Mouse (Mus musculus) T-helper 2 cell (primary cell): ENCODE results near the gene Prr5.

Experiments used
- in situ Hi-C: fragments of 300-600 bp; cut with MboI, MseI; formaldehyde crosslinking; loops from one replicate; pipeline ENCODE4 v1.15.1; 2025; ENCODE audit warnings: high pct_unique_total_duplicates

Prr5 gene

GRCm38 (mm10) chr15:84679090-84679489 is 9.7 kb downstream of the Prr5 start:
- in situ Hi-C loops, result no loop called here

GRCm38 (mm10) chr15:84679794-84680193 is 10.4 kb downstream of the Prr5 start:
- in situ Hi-C loops, result no loop called here

GRCm38 (mm10) chr15:84680545-84681454 is 11.4 kb downstream of the Prr5 start:
- in situ Hi-C loops, result no loop called here

DNA sequence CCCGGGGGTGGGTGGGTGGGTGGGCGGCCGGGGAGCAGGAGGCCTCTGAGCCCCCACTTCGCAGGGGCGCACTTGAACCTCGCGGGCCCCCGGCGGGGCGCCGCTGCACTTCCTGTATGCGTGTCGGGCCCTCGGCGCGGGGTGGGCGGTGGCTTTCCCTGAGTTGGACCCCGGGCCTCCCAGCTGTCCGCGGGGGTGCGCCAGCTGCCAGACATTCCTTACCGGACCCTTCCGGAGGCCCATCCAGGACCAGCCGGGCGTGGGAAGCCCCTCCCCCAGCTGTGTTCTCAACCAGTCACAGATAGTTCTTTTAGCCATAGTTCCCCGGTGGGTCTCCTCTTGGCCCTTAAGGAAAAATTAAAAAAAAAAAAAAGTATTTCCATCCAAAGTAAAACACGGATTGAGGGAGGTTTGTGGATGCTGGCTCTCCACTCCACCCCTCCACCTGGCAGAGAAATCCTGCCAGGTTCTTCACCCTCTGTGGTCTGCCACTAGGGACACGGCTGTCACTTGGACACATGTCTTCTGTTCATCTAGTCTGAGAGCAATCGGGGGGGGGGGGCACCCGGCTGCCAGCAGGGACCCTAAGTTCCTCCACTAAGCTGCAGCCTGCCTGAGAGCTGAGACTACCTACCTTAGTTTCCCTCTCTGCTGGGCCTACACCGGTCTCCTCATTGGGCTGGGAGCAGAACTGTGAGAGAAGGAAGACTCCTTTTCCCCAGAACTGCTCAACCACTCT is 12.2 kb downstream of the Prr5 start:
- in situ Hi-C loops, result no loop called here

GRCm38 (mm10) chr15:84682206-84682605 is 12.8 kb downstream of the Prr5 start:
- in situ Hi-C loops, result no loop called here

- in situ Hi-C loops, result no loop called here
Measured at GRCm38 (mm10) chr15:84682821-84683220, 13.4 kb downstream of the Prr5 start.

- in situ Hi-C loops, result no loop called here
Measured at GRCm38 (mm10) chr15:84684520-84684919, 15.1 kb downstream of the Prr5 start.

GRCm38 (mm10) chr15:84685417-84685816 is 16.0 kb downstream of the Prr5 start:
- in situ Hi-C loops, result no loop called here

DNA sequence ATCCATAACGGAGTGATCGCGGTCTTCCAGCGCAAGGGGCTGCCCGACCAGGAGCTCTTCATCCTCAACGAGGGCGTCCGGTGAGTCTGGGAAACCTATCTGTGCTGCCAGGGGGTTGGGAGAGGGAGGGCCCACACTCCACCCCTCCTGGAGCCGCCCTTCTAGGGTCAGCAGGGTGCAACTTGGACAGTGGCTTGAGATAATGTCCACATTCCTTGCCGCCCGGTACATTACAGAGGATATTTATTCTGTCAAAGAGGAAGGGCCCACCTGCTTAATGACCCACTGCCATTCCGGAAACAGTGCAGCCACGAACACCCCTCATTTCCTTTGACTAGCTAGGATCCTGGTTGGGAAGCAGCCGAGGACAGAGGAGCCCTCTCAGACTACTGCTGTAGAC is 18.5 kb downstream of the Prr5 start:
- in situ Hi-C loops, result no loop called here

DNA sequence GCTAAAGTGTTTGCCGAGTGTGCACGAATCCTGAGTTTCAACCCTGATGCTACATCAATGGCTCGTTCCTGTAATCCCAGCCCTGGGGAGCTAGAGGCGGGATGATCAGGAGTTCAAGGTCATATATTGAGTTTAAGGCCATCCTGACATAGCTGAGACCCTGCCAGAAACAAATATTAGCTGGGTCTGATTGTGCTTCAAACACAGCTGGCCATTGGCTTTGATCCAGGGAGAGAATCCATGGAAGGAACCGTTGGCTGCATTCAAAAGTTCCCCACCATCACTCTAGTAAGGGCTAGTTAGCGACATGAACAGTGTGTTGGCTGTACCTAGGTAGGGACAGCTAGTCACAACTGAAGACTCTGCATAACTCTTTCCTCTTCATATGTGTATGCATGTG is 19.9 kb downstream of the Prr5 start:
- in situ Hi-C loops, result no loop called here

- in situ Hi-C loops, result no loop called here
Measured at GRCm38 (mm10) chr15:84691513-84691912, 22.1 kb downstream of the Prr5 start.

DNA sequence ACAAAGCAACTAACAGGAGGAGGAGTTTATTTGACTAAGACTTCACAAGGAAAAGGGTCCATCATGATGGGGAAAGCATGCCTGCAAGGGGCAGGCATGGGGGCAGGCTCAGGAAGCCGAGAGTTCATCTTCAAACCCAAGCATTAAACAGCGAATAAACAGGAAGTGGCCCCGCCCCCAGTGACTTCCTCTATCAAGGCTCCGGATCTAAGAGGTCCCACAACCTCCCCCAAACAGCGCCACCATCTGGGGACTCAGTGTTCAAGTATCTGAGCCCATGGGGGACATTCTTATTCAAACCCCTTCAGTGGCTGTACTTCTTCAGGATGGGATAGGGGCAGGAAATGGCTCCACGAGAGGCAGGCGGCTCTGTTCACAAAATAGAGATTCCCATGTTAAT is 23.2 kb downstream of the Prr5 start:
- in situ Hi-C loops, result no loop called here

- in situ Hi-C loops, result no loop called here
Measured at GRCm38 (mm10) chr15:84696021-84696420, 26.6 kb downstream of the Prr5 start.

- in situ Hi-C loops, result no loop called here
Measured at GRCm38 (mm10) chr15:84697611-84698011, 28.2 kb downstream of the Prr5 start.

- in situ Hi-C loops, result no loop called here
Measured at GRCm38 (mm10) chr15:84698189-84698588, 28.8 kb downstream of the Prr5 start.

DNA sequence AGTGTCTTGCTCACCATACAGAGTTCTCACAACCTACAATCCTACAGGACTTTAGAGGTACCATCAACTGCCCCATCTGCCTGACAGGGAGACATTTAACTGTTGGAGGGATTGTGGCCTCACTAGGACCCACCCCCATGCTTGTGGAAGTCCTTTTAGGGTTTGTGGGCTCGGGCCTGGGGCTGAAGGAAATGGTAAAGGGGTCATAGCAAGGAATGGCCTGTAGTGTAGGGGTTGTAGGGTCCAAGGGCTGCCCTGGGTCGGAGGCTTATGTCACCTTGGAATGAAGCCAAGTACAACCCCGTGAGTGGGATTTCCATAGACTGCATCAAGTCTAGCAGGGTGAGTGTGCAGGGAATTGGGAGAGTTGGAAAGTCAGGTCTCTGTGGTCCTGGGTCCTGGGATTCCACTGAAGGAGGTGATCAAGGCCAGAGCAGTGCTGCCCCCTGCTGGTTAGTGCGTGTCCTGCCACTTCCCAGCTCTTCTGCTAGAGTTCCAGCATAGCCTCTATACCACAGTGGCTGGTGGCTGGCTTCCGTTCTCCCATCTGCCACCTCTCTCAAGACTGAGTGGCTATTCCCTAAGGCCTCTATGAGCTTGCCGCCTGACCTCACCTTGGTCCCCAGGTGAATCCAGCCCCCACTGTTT is 30.9 kb downstream of the Prr5 start:
- in situ Hi-C loops, result no loop called here

DNA sequence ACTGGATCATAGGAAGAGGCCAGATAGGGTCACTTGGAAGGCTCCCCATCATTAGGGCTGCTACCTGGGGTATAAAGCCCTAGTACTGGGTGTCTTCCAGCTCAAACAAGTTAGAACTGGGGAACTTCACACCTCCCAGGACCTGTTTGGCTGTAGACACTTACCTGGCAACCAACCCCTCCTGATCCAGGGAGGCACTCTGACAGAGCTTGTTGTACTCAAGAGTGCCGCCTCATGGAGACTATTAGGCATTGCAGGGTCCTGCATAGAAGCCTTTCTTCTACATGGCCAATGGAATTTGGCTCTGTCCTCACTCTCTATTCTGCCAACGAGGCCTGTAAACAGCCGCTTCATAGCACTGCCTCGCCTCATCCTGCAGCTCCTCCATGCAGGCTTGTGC is 32.5 kb downstream of the Prr5 start:
- in situ Hi-C loops, result no loop called here

DNA sequence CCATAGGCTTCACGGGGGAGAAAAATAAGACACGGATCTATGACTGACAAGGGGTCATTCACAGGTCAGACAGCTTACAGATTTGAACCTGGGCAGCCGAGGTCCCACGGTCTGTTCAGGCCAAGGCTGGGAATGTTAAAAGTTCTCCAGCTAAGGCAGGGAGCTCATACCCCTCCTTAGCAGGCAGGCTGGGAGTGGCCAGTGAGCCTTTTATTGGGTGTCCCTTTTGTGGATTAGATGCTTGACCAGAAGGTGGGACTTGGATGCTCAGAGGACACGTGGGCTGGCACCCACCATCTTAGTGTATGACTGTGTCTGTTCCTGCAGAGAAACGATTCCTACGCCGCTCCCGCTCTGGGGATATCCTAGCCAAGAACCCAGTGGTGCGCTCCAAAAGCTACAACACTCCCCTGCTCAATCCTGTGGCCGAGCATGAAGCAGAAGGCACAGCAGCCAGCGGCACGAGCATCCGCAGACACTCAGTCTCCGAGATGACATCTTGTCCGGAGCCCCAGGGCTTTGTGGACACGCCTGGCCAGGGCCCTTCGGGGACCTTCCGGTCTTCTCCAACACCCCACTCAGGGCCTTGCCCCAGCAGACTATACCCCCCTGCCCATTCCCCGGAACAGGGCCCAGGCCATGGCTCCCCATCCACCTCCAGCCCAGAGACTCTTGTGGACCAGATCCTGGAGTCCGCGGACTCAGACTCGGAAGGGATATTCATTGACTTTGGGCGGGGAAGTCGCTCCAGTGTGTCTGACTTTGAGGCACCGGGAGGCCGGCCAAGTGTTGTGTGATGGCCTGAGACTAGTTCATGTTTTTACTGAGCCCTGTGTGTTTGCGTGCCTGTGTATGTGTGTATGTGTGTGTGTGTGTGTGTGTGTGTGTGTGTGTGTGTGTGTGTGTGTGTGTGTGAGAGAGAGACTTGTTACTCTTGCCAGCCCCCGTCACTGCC is 33.2 kb downstream of the Prr5 start:
- in situ Hi-C loops, result no loop called here

GRCm38 (mm10) chr15:84703992-84704391 is 34.6 kb downstream of the Prr5 start:
- in situ Hi-C loops, result no loop called here

DNA sequence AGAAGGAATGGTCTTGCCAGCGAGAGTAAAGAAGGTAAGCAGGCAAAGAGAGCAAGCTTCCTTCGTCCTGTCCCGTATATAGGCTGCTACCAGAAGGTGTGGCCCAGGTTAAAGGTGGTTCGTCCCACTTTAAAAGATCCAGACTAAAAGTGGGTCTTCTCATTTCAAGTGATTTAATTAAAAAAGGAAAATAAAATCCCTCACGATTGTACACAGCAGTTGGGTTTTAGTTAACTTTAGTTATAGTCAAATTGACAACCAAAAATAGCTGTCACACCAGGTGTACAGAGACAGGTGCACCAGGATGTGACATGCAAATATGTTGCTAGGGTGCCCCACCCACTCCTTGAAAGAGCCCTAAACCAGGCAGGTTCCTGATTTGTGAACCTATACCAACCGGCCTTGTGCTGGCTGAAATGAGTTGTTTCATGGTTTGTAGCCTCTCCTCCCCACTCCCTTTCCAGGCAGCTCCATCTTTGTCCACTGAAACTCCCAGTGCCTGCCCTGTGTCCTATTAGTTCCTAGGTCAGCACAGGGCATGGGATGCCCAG is 36.0 kb downstream of the Prr5 start:
- in situ Hi-C loops, result no loop called here
